Mouse (Mus musculus) megakaryocyte, embryonic 14.5 days (primary cell): ENCODE data around the gene Rcan2.

Experiments
- FLI1 ChIP-seq: IDR thresholded peaks from 2 replicates; pipeline ENCODE4 v1.6.1; 2012; ENCODE audit warnings: low read length, inconsistent platforms, mixed read lengths
- GATA1 ChIP-seq: IDR thresholded peaks from 3 replicates; pipeline ENCODE4 v1.6.1; 2012; ENCODE audit warnings: mixed read lengths, low read length, inconsistent platforms, borderline replicate concordance

DNA sequence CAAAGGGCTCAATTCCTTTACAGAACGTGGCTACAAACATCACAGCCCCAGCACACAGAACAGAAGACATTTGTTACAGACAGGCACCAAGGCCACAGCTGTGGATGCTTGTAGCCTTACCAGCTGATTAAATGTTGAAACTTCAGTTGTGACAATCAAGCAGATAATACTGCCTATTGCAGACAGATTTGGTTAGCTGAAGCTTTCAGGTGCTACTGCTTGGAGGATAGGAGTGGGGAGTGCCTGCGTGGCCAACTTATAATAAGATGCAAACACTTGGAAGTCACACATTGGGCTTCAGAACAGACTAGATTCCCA lies 276.7 kb downstream of the Rcan2 start:
- no peak for TF ChIP-seq GATA1
- no peak for TF ChIP-seq FLI1
